Mouse (Mus musculus): Measurements from ENCODE around the gene Traf5. TPM values are rescaled to one million over a fixed set of nuclear protein-coding genes. Genes with fewer than 3 reads are reported as not detected.

Traf5 gene
- polyA plus RNA-seq, 1 experiment: 9.7 TPM

GRCm38 (mm10) chr1:192128343-192128742, 36.0 kb upstream of the Traf5 start:
- Histone ChIP-seq H3K4me3 (ENCODE audit: low read depth, low read length) (no peak overlapping the region), H3K4me1 (ENCODE audit: control insufficient read depth, insufficient read depth, insufficient read length, low read length) (no peaks in the 10 kb centered on the region), H3K36me3 (ENCODE audit: control insufficient read depth, insufficient read depth, low read length) (peaks cover 30% of the 10 kb centered on the region), H3K27ac (ENCODE audit: insufficient read depth, low read depth, low read length) (no peak overlapping the region), H3K27me3 (ENCODE audit: control insufficient read depth, insufficient read depth, low read length) (no peaks in the 10 kb centered on the region)
- TF ChIP-seq CTCF (IDR thresholded peaks at IDR 0.05; ENCODE audit: extremely low read depth, insufficient read length, insufficient replicate concordance, low read depth, low read length) (no peak), POLR2A (IDR thresholded peaks at IDR 0.05; ENCODE audit: low read depth, low read length) (no peak)
- 82% methylated on average over 8 of the region's 8 CpGs for WGBS

GRCm38 (mm10) chr1:192125761-192126160, 33.4 kb upstream of the Traf5 start:
- H3K36me3 ChIP-seq (ENCODE audit: control insufficient read depth, insufficient read depth, low read length): peaks cover 44% of the 10 kb centered on the region
- 92% methylated on average over 6 of the region's 6 CpGs for WGBS
- TF ChIP-seq POLR2A (IDR thresholded peaks at IDR 0.05; ENCODE audit: low read depth, low read length): no peak
- no peak for TF ChIP-seq CTCF (IDR thresholded peaks at IDR 0.05; ENCODE audit: extremely low read depth, insufficient read length, insufficient replicate concordance, low read depth, low read length)
- no peaks in the 10 kb centered on the region for H3K27me3 ChIP-seq (ENCODE audit: control insufficient read depth, insufficient read depth, low read length)
- H3K4me1 ChIP-seq (ENCODE audit: control insufficient read depth, insufficient read depth, insufficient read length, low read length): no peaks in the 10 kb centered on the region
- H3K27ac ChIP-seq (ENCODE audit: insufficient read depth, low read depth, low read length): no peak overlapping the region
- H3K4me3 ChIP-seq (ENCODE audit: low read depth, low read length): no peak overlapping the region

GRCm38 (mm10) chr1:192116262-192116661, 23.9 kb upstream of the Traf5 start:
- H3K4me1 ChIP-seq (ENCODE audit: control insufficient read depth, insufficient read depth, insufficient read length, low read length): no peaks in the 10 kb centered on the region
- TF ChIP-seq CTCF (IDR thresholded peaks at IDR 0.05; ENCODE audit: extremely low read depth, insufficient read length, insufficient replicate concordance, low read depth, low read length) (no peak), POLR2A (IDR thresholded peaks at IDR 0.05; ENCODE audit: low read depth, low read length) (no peak)
- H3K27ac ChIP-seq (ENCODE audit: insufficient read depth, low read depth, low read length): no peak overlapping the region
- 82% methylated on average over 6 of the region's 6 CpGs for WGBS
- H3K36me3 ChIP-seq (ENCODE audit: control insufficient read depth, insufficient read depth, low read length): peaks cover 56% of the 10 kb centered on the region
- no peaks in the 10 kb centered on the region for H3K27me3 ChIP-seq (ENCODE audit: control insufficient read depth, insufficient read depth, low read length)
- H3K4me3 ChIP-seq (ENCODE audit: low read depth, low read length): no peak overlapping the region

GRCm38 (mm10) chr1:192115378-192115777, 23.0 kb upstream of the Traf5 start:
- no peaks in the 10 kb centered on the region for H3K4me1 ChIP-seq (ENCODE audit: control insufficient read depth, insufficient read depth, insufficient read length, low read length)
- WGBS: 86% methylated on average over 1 of the region's 1 CpGs
- no peak for TF ChIP-seq POLR2A (IDR thresholded peaks at IDR 0.05; ENCODE audit: low read depth, low read length)
- no peak for TF ChIP-seq CTCF (IDR thresholded peaks at IDR 0.05; ENCODE audit: extremely low read depth, insufficient read length, insufficient replicate concordance, low read depth, low read length)
- H3K4me3 ChIP-seq (ENCODE audit: low read depth, low read length): no peak overlapping the region
- H3K27ac ChIP-seq (ENCODE audit: insufficient read depth, low read depth, low read length): no peak overlapping the region
- peaks cover 54% of the 10 kb centered on the region for H3K36me3 ChIP-seq (ENCODE audit: control insufficient read depth, insufficient read depth, low read length)
- H3K27me3 ChIP-seq (ENCODE audit: control insufficient read depth, insufficient read depth, low read length): no peaks in the 10 kb centered on the region

- H3K4me1 ChIP-seq (ENCODE audit: control insufficient read depth, insufficient read depth, insufficient read length, low read length): peaks cover 3% of the 10 kb centered on the region; the same call in 1 of the 2 replicates
- H3K36me3 ChIP-seq (ENCODE audit: control insufficient read depth, insufficient read depth, low read length): peaks cover 24% of the 10 kb centered on the region
- no peaks in the 10 kb centered on the region for H3K27me3 ChIP-seq (ENCODE audit: control insufficient read depth, insufficient read depth, low read length)
Observed at GRCm38 (mm10) chr1:192109169-192109568, 16.8 kb upstream of the Traf5 start.

GRCm38 (mm10) chr1:192107352-192107751, 15.0 kb upstream of the Traf5 start:
- peaks cover 25% of the 10 kb centered on the region for H3K36me3 ChIP-seq (ENCODE audit: control insufficient read depth, insufficient read depth, low read length)
- no peak overlapping the region for H3K4me3 ChIP-seq (ENCODE audit: low read depth, low read length)
- no peaks in the 10 kb centered on the region for H3K27me3 ChIP-seq (ENCODE audit: control insufficient read depth, insufficient read depth, low read length)
- WGBS: 10% methylated on average over 2 of the region's 2 CpGs
- TF ChIP-seq POLR2A (IDR thresholded peaks at IDR 0.05; ENCODE audit: low read depth, low read length) (no peak), CTCF (IDR thresholded peaks at IDR 0.05; ENCODE audit: extremely low read depth, insufficient read length, insufficient replicate concordance, low read depth, low read length) (peak; percentile 63; the same call in 1 of the 2 replicates)
- H3K4me1 ChIP-seq (ENCODE audit: control insufficient read depth, insufficient read depth, insufficient read length, low read length): peaks cover 3% of the 10 kb centered on the region; the same call in 1 of the 2 replicates
- no peak overlapping the region for H3K27ac ChIP-seq (ENCODE audit: insufficient read depth, low read depth, low read length)

More at GRCm38 (mm10) chr1:192109169-192109568, 16.8 kb upstream of the Traf5 start:
- Histone ChIP-seq H3K27ac (ENCODE audit: insufficient read depth, low read depth, low read length) (no peak overlapping the region), H3K4me3 (ENCODE audit: low read depth, low read length) (no peak overlapping the region)
- TF ChIP-seq CTCF (IDR thresholded peaks at IDR 0.05; ENCODE audit: extremely low read depth, insufficient read length, insufficient replicate concordance, low read depth, low read length): no peak; the same call in 1 of the 2 replicates
- TF ChIP-seq POLR2A (IDR thresholded peaks at IDR 0.05; ENCODE audit: low read depth, low read length): no peak
- 40% methylated on average over 6 of the region's 6 CpGs for WGBS

- TF ChIP-seq CTCF (IDR thresholded peaks at IDR 0.05; ENCODE audit: extremely low read depth, insufficient read length, insufficient replicate concordance, low read depth, low read length) (no peak), POLR2A (IDR thresholded peaks at IDR 0.05; ENCODE audit: low read depth, low read length) (no peak)
- 66% methylated on average over 4 of the region's 4 CpGs for WGBS
Observed at GRCm38 (mm10) chr1:192105902-192106389, 13.6 kb upstream of the Traf5 start.

More at GRCm38 (mm10) chr1:192105902-192106389, 13.6 kb upstream of the Traf5 start:
- Histone ChIP-seq H3K4me3 (ENCODE audit: low read depth, low read length) (no peak overlapping the region), H3K4me1 (ENCODE audit: control insufficient read depth, insufficient read depth, insufficient read length, low read length) (peaks cover 3% of the 10 kb centered on the region; the same call in 1 of the 2 replicates), H3K27ac (ENCODE audit: insufficient read depth, low read depth, low read length) (no peak overlapping the region), H3K27me3 (ENCODE audit: control insufficient read depth, insufficient read depth, low read length) (no peaks in the 10 kb centered on the region), H3K36me3 (ENCODE audit: control insufficient read depth, insufficient read depth, low read length) (peaks cover 19% of the 10 kb centered on the region)
